Mouse (Mus musculus): Measurements from ENCODE around the gene Ptgir. TPM values are rescaled to one million over a fixed set of nuclear protein-coding genes. Genes with fewer than 3 reads are reported as not detected.

Gene Ptgir
- total and polyA plus RNA-seq, 3 experiments: 1.9 to 5.2 (median 2.9) TPM

DNA sequence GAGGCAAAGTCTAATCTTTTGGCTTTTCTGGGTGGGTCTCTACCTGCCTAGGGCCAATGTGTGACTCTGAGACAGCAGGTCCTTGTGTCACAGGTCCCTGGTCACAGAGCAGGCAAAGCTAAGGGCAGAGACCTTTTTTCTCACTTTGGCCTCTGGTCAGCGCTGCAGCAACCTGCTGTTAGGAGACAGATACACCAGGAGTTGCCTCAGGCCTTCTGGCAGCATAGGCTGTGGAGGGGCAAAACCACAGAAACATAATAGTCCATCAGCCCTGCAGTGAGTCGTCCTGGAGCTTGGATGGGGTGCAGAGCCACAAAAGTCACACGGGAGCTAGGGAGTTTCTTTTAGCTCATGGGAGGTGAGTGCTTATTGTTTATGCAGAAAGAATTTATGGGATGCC is 12.4 kb downstream of the Ptgir start:
- H3K4me3 ChIP-seq: no peak overlapping the region
- peaks cover 5% of the 10 kb centered on the region; the same call in 1 of the 2 replicates for H3K79me2 ChIP-seq (replicated peaks; ENCODE audit: control insufficient read depth, insufficient read depth, low read length)
- DNase-seq: no peak
- no peak for TF ChIP-seq EP300 (IDR thresholded peaks at IDR 0.05; ENCODE audit: insufficient read depth, low read depth, low read length)
- no peak for TF ChIP-seq CTCF (IDR thresholded peaks at IDR 0.05)
- TF ChIP-seq POLR2A (IDR thresholded peaks at IDR 0.05; ENCODE audit: insufficient read depth, low read depth, low read length): no peak
- no peak overlapping the region for H3K27ac ChIP-seq
- no peaks in the 10 kb centered on the region for H3K36me3 ChIP-seq (ENCODE audit: control insufficient read depth, insufficient read depth, low read length)
- intact Hi-C loops (cut with DNase I): no loop called here
- H3K27me3 ChIP-seq (ENCODE audit: control insufficient read depth, insufficient read depth, low read length): no peaks in the 10 kb centered on the region
- no peak overlapping the region for H3K9ac ChIP-seq (ENCODE audit: low read depth, low read length)
- peaks cover 15% of the 10 kb centered on the region for H3K4me1 ChIP-seq (ENCODE audit: control insufficient read depth, insufficient read depth, low read length)
- WGBS: 73% methylated on average over 3 of the region's 3 CpGs

DNA sequence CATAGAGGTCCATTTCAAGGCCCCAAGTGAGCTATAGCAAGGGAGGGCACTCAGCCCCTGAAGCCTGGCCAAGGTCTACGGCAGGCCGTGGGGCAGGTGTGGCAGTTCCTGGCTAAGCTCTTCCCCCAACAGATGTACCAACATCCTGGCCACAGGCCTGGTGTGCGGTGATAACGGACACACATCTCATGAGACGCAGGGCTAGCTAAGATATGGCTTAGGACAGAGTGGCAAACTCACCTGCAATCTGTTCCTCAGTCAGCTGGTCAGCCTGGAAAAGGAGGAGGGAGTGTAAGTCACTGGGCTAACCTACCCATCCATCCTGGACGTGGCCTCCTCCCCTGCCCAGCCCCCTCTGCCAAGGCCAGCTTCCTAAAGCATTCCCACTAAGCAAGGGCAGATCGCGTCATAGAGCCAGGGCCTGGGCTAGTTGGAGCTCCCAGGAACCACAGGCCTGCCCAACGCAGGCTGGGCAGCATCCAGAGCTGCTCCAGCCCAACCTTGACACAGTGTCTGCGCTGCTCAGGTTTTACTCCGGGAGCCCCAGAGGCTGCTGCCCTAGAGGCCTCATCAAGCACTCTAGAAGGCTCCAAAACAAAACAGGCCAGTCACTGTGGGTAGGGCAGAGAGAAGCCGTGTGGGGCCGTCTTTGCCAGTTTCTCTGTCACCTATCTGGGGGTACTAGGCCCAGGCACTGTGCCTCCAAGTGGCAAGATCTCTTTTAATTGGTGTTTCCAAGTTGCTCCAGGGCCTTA is 13.3 kb downstream of the Ptgir start:
- no peaks in the 10 kb centered on the region for H3K36me3 ChIP-seq (ENCODE audit: control insufficient read depth, insufficient read depth, low read length)
- peaks cover 15% of the 10 kb centered on the region for H3K4me1 ChIP-seq (ENCODE audit: control insufficient read depth, insufficient read depth, low read length)
- intact Hi-C loops (cut with DNase I): loop anchor here (10.0 kb wide), 1 partner anchor 305 kb away; the partner anchor contains the start of gene Arhgap35
- H3K9ac ChIP-seq (ENCODE audit: low read depth, low read length): 0 out of 2 replicates have a peak overlapping the region, but pooled peaks have one; percentile 2
- no peak overlapping the region; the same call in 1 of the 2 replicates for H3K27ac ChIP-seq
- peaks cover 5% of the 10 kb centered on the region; the same call in 1 of the 2 replicates for H3K79me2 ChIP-seq (replicated peaks; ENCODE audit: control insufficient read depth, insufficient read depth, low read length)
- WGBS: 60% methylated on average over 13 of the region's 13 CpGs
- H3K4me3 ChIP-seq: no peak overlapping the region
- TF ChIP-seq EP300 (IDR thresholded peaks at IDR 0.05; ENCODE audit: insufficient read depth, low read depth, low read length): no peak
- no peak for TF ChIP-seq CTCF (IDR thresholded peaks at IDR 0.05)
- TF ChIP-seq POLR2A (IDR thresholded peaks at IDR 0.05; ENCODE audit: insufficient read depth, low read depth, low read length): no peak
- no peaks in the 10 kb centered on the region for H3K27me3 ChIP-seq (ENCODE audit: control insufficient read depth, insufficient read depth, low read length)
- peak in 1 of 2 experiments; percentile 16 for DNase-seq

DNA sequence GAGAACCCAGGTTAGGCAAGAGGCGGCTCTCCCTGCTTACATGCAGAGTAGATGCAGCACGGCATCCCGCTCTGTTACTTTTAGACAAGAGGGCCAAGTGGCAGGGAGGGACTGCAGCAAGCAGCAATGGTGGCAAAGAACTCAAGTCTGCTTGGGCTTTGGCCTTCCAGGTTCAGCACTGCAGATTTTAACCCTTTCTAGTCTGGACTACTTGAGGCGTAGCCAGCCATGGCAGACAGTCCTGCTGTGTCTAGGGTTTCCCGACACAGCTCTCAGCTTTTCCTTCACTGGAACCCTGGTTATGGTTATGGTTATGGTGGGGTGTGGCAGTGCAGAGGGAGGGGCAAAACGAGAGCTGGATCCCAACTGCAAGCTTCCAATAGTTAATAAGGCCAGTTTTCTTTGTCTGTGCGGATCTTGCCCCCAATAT is 13.9 kb downstream of the Ptgir start:
- Histone ChIP-seq H3K4me3 (no peak overlapping the region), H3K36me3 (ENCODE audit: control insufficient read depth, insufficient read depth, low read length) (no peaks in the 10 kb centered on the region), H3K27ac (no peak overlapping the region), H3K4me1 (ENCODE audit: control insufficient read depth, insufficient read depth, low read length) (peaks cover 15% of the 10 kb centered on the region), H3K9ac (ENCODE audit: low read depth, low read length) (no peak overlapping the region), H3K27me3 (ENCODE audit: control insufficient read depth, insufficient read depth, low read length) (no peaks in the 10 kb centered on the region), H3K79me2 (replicated peaks; ENCODE audit: control insufficient read depth, insufficient read depth, low read length) (peaks cover 5% of the 10 kb centered on the region; the same call in 1 of the 2 replicates)
- WGBS: 82% methylated on average over 7 of the region's 7 CpGs
- intact Hi-C loops (cut with DNase I): loop anchor here (10.0 kb wide), 1 partner anchor 305 kb away; the partner anchor contains the start of gene Arhgap35
- no peak for TF ChIP-seq POLR2A (IDR thresholded peaks at IDR 0.05; ENCODE audit: insufficient read depth, low read depth, low read length)
- DNase-seq: peak in 1 of 2 experiments; percentile 30

DNA sequence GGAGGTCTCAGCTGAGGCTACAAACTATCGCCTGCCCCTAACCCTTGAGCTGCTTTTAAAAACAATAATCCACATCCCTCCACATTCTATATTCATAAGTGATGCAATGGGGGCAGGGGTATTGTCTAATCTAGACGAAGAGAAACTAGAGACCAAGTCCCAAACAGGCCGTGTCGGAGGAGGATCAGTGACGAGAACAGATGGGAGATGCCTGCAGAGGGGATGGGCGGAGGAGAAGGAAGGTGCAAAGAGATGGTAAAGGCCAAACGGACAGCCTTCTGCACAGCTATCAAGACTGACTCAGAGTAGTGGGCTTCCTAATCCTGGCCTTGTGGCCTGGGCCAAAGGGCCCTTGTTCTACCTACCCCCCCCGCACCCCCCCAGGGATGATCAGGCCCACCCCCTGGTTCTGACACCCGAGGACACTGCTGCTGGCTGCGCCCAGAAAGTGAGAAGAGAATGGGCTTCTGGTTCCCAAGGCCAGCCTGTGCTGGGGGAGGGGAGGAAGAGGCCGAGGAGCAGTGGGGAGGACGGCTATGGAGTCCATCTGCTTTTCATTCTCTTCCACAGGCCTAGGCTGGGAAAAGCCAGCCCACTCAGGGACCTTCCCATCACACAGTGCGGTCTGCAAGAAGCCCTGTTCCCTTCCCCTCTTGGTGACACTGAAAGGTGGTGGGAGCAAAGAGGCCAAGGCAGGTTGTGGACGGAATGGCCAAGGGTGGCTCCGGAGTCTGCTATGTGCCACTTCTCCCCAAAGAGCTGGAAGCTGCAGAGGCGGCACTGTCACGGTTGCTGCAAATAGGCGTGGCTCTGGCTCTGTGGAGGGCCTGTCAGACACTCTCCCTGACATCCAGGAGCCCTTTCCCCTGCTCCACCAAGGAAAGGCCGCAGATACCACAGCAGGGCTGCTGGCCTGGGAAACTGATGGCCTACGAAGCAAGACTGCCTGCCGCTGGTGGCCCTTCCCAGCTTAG is 14.8 kb downstream of the Ptgir start:
- Histone ChIP-seq H3K79me2 (replicated peaks; ENCODE audit: control insufficient read depth, insufficient read depth, low read length) (peaks cover 5% of the 10 kb centered on the region; the same call in 1 of the 2 replicates), H3K27ac (peak overlapping the region; percentile 12; the same call in 1 of the 2 replicates), H3K36me3 (ENCODE audit: control insufficient read depth, insufficient read depth, low read length) (no peaks in the 10 kb centered on the region), H3K4me3 (peak overlapping the region; percentile 98; the same call in 1 of the 2 replicates), H3K4me1 (ENCODE audit: control insufficient read depth, insufficient read depth, low read length) (peaks cover 15% of the 10 kb centered on the region), H3K9ac (ENCODE audit: low read depth, low read length) (peak overlapping the region; percentile 16), H3K27me3 (ENCODE audit: control insufficient read depth, insufficient read depth, low read length) (no peaks in the 10 kb centered on the region)
- DNase-seq: peak in 1 of 2 experiments; percentile 53
- intact Hi-C loops (cut with DNase I): loop anchor here (10.0 kb wide), 1 partner anchor 306 kb away; the partner anchor contains the start of gene Arhgap35
- 53% methylated on average over 21 of the region's 21 CpGs for WGBS
- TF ChIP-seq CTCF (IDR thresholded peaks at IDR 0.05): no peak
- TF ChIP-seq POLR2A (IDR thresholded peaks at IDR 0.05; ENCODE audit: insufficient read depth, low read depth, low read length): no peak

DNA sequence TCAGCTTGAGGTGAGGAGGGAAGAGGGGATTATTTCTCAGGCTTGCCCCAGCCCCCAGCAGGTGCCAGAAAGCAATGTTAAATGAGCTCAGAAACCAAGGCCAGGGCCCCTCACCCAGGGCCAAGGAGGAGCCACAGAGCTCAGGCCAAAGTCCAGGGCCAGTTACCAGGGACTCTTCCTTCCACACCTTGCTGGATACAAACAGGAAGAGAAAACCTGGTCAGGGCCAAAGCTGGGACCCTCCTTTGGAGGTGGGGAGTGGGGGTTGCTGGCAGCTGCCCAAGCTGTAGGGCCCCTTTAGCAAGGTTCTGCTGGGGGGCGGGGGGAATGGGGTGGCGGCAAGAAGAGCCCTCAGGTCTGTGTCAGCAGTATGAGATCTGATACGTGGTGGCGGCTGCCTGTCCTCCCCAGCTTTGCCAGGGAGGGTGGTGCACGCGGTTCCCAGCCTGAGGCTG is 15.6 kb downstream of the Ptgir start:
- no peaks in the 10 kb centered on the region for H3K27me3 ChIP-seq (ENCODE audit: control insufficient read depth, insufficient read depth, low read length)
- peaks cover 5% of the 10 kb centered on the region; the same call in 1 of the 2 replicates for H3K79me2 ChIP-seq (replicated peaks; ENCODE audit: control insufficient read depth, insufficient read depth, low read length)
- H3K4me3 ChIP-seq: peak overlapping the region; percentile 98; the same call in 1 of the 2 replicates
- no peak for TF ChIP-seq EP300 (IDR thresholded peaks at IDR 0.05; ENCODE audit: insufficient read depth, low read depth, low read length)
- no peak for DNase-seq
- intact Hi-C loops (cut with DNase I): loop anchor here (10.0 kb wide), 1 partner anchor 307 kb away; the partner anchor contains the start of gene Arhgap35
- H3K36me3 ChIP-seq (ENCODE audit: control insufficient read depth, insufficient read depth, low read length): no peaks in the 10 kb centered on the region
- 37% methylated on average over 6 of the region's 6 CpGs for WGBS
- H3K4me1 ChIP-seq (ENCODE audit: control insufficient read depth, insufficient read depth, low read length): peaks cover 15% of the 10 kb centered on the region
- H3K9ac ChIP-seq (ENCODE audit: low read depth, low read length): peak overlapping the region; percentile 35
- peak overlapping the region; percentile 12; the same call in 1 of the 2 replicates for H3K27ac ChIP-seq

All from heart, adult 2 months (tissue).